Mouse (Mus musculus): ENCODE measurements around the gene Whrn. TPM values are rescaled to one million over a fixed set of nuclear protein-coding genes. Genes with fewer than 3 reads are reported as not detected.

Gene Whrn
- polyA plus RNA-seq, 1 experiment: 12.9 TPM

DNA sequence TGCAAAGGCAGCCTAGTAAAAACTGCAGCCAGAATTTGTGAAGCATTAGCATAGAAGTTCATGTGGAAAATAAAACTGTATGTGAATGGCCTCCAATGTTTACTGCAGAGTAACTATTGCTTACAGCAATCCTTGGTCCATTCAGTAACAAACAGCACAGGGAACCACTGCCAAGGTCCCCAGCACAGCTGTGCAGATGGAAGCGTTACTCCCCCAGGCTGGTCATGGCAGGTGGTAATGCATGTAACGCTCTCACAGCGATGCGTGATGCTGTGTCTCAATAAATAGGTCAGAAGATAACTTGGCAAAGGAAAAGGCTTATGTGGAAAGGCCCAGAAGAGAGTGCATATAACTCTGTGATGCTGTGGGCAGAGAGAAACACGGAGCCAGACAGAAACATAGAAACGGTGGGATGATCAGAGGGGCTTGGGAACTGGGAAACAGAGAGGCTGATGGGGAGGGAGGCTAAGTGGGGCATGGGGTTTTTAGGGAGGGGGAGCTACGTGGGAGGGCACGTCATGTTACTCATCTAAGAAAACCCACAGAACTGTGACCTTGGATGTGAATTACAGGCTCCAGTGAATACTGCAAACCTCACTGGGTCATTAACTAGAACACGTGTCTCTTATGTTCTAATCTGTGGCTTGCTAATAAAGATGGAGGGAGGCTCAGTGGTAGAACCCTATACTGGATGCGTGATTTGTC is 51.3 kb downstream of the Whrn start:
- no peak for DNase-seq (ENCODE audit: low read depth)

GRCm38 (mm10) chr4:63443101-63443500 is 52.7 kb downstream of the Whrn start:
- DNase-seq (ENCODE audit: low read depth): no peak

DNA sequence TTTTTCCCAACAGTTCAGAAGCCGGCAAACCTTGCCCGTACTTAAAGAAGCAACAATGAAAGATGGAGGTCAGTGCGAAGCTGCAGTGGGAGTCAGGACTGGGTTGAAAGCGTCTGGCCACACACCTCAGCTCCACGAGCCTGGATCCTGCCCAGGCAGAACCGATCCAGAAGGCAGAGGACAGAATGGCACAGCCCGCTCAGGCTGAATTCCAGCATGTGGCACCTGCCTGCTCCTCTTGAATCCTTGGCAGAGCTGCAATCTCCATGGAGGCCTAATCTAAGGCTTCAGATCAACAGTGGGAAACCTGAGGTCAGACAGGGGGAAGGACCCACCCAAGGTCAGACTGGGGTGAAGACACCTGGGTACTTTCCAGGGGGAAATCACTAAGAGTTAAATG is 54.2 kb downstream of the Whrn start:
- DNase-seq (ENCODE audit: low read depth): no peak

DNA sequence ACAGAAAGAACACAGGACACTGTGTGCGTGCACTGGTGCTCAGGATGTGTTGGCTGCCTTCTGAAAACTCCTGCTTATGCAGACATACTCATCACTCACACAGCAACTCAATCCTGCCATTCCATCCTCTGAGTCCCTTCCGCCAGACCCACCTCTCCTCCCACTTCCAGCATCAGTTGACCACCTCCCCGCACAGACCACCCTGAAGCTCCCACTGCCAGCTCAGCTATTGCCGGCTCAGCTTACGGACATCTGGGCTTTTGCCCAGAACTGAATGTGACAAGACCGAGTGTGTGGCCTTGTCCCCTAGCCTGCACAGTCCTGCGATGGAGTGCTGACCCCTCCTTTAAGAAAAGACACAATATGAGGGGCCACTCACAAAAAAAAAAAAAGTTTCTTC is 55.5 kb downstream of the Whrn start:
- no peak for DNase-seq (ENCODE audit: low read depth)

DNA sequence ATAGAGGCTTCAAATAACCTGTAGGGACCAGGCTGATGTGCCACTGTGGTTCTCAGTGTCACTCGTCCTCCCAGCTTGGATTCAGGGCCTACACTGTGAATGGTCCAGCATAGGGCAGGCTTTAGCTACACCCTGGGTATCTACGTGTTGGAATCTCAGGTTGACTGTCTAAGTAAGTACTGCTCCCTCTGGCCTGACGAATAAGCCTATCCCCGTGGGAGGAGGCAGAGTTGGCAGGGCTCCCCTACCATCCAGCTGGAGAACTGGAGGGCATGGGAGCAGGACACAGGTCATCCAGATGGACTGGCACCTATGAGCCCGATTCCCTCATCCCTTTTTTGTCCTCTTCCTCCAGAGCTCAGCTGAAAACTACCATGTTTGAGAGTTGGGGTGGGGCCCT is 57.8 kb downstream of the Whrn start:
- no peak for DNase-seq (ENCODE audit: low read depth)

DNA sequence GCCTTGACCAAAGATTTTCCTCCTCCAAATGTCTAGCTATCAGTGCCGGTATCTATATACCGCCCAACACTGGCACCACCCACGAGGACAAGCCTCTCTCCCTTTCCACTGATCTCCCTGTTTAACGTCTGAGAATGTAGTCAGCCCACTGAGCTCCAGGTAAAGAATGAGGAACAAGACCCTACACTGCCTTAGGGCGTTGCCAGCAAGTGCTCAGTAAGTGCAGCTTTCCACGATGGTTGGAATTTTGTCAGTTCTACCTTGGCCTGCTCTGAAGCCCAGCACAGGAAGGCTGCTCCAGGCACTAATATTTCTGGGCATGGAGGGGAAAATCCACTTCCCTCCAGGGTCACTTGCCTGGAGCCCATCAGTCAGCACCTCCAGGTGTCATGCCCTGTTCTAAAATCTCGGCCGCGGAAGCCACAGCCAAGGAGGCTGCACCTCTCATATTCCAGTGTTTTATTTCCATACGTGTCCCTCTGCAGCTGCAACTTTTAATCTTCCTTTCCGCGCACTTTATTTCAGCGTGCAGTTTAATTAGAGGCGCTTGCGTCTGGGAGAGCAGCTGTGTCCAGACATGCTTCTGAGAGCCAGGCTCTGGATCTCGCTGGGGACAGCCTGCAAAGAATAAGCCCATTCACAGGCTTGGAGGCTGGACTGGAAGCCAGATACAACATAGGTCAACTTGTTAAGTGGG is 58.5 kb downstream of the Whrn start:
- no peak for DNase-seq (ENCODE audit: low read depth)

DNA sequence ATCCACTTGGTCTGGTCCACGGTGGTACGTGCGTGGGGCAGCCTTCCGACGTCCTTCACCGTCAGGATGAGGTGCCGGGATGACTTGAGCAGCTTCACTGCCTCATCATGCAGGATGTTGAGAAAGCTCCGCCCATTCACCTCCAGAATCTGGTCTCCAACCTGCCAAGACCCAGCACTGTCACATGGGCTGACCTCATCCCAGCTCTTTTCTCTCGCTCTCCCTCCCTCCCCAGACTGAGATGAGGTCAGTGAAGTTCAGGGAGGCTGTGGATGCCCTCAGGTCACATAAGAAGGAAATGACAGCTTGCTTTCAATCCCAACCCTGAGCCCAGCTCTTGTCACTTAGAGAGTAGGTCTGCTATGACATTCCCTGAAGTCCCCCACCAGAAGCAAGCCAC is 60.4 kb downstream of the Whrn start:
- no peak for DNase-seq (ENCODE audit: low read depth)

GRCm38 (mm10) chr4:63431098-63431497 is 64.7 kb downstream of the Whrn start:
- DNase-seq (ENCODE audit: low read depth): no peak

GRCm38 (mm10) chr4:63430357-63430756 is 65.4 kb downstream of the Whrn start:
- DNase-seq (ENCODE audit: low read depth): no peak

DNA sequence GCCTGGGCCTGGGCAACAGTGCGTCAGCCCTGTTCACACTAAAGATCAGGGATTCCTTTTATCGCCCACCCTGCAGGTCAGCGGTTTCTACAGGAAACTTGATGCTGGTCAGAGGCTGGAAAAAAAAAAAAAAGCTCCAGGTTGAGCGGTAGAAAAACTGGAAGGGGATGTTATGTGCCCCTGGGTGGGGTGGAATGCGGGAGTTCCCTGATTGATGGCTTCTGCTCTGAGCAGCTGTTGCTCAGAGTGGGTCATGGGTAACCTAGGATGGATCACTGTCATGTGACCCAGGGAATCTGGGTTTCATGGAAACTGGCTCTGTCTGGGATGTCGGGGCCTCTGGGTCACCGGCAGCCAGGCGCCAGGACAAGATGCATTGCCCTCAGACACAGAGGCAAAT is 69.5 kb downstream of the Whrn start:
- DNase-seq (ENCODE audit: low read depth): no peak

DNA sequence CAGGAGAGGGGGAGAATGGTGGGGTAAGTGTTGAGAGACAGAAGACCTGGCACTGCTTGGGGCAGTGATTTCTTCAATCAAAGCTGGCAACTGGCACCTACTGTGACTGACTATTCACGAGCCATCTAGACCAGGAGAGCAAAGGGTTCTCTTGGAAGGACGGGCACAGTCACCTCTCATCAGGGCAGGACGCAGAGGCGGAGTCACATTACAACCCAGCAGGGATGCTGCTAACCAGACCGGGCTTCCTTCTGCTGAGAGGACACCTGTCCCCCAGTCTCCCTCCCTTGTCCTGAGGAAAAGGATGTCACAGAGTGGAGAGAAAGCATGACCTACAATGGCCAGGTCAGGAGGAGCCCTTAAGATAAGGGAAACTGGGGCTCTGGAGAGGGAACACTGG is 72.0 kb downstream of the Whrn start:
- no peak for DNase-seq (ENCODE audit: low read depth)

DNA sequence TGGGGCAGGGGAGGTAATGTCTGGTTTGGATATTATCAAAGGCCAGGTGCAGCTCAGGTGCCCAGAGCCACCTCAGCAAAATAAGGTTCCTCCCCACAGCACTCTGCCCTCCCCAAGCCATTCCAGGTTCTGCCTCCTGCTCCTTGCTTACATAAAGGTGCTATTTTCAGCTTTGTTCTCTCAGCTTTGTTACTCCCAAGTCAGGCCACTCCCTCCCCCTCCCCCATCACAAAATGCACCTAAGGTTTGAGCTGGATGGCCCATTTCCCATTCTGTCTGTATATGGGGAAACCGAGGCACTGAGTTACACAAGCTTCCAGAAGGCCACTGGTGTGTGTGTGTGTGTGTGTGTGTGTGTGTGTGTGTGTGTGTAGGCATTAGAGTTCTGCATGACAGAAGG is 72.6 kb downstream of the Whrn start:
- no peak for DNase-seq (ENCODE audit: low read depth)

- DNase-seq (ENCODE audit: low read depth): no peak
Measured at GRCm38 (mm10) chr4:63420143-63420920, 75.5 kb downstream of the Whrn start.

- DNase-seq (ENCODE audit: low read depth): no peak
Measured at GRCm38 (mm10) chr4:63418270-63418669, 77.5 kb downstream of the Whrn start.

GRCm38 (mm10) chr4:63417318-63417957 is 78.4 kb downstream of the Whrn start:
- DNase-seq (ENCODE audit: low read depth): no peak

DNA sequence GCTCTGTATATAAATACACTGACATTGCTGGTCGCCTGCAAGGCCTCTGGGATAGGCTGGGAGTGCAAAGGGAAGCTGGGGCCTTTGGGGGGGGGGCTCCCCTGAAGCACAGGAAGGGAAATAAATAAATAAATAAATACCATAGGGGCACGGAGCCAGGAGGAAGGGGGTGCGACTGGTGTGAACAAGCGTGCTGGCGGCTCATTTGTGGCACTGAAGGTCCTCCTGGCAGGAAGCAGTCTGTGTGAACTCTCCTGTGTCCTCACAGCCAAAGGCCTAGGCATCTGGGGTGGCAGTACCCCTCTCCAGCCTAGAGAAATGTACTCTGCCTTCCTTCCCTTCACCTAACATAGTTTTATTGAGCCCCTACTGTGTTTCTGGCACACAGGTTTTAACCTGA is 80.8 kb downstream of the Whrn start:
- DNase-seq (ENCODE audit: low read depth): no peak

GRCm38 (mm10) chr4:63411222-63411621 is 84.6 kb downstream of the Whrn start:
- DNase-seq (ENCODE audit: low read depth): no peak

GRCm38 (mm10) chr4:63410583-63410934 is 85.2 kb downstream of the Whrn start:
- peak; percentile 30 for DNase-seq (ENCODE audit: low read depth)

DNA sequence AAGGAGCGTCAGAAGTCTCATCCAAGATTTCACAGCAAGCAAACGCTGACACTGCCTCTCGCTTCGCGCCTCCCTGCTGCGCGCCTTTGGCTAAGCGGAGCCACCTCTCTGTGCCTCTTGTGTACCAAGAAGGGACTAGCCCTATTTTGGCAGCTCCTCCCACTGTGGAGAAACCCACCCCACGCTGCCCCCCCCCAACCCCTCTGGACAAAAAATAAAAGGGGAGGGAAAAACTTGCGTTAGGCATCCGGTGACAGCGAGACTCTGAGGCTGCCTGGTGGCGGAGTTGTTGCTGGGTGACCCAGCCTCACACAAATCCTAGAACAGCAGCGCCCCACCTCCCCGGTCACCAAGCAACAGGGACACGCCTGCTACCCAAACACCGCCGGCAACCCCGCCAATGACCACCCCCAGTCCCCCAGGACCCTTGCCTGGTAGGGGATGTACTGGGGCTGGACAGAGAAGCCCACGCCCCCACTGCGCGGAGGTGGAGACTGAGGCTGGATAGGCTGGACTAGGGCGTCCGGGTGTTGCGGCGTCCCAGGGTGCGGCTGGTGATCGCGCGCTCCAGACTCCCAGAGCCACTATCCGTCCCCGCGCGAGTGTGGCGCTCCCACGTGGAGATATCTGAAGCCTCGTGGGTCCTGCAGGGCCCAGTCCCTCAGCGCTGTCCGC is 85.7 kb downstream of the Whrn start:
- DNase-seq (ENCODE audit: low read depth): no peak

- DNase-seq (ENCODE audit: low read depth): no peak
Measured at GRCm38 (mm10) chr4:63409317-63409907, 86.4 kb downstream of the Whrn start.

- no peak for DNase-seq (ENCODE audit: low read depth)
Measured at GRCm38 (mm10) chr4:63408649-63409048, 87.1 kb downstream of the Whrn start.

All from gonadal fat pad, adult 2 months (tissue).